Mouse (Mus musculus): Measurements from ENCODE around the gene Kpna4.

Kpna4 gene

GRCm38 (mm10) chr3:69126509-69127345 is at the start of gene Kpna4:
Kpna4 (minus strand) TSS chr3:69127113.
- in situ Hi-C loops (cut with MboI, MseI): no loop called here

GRCm38 (mm10) chr3:69175229-69175628 is 48.3 kb upstream of the Kpna4 start:
- in situ Hi-C loops (cut with MboI, MseI): no loop called here

- in situ Hi-C loops (cut with MboI, MseI): loop anchor here (5.0 kb wide), 1 partner anchor 39 kb away; no protein-coding TSS in a partner anchor
Measured at GRCm38 (mm10) chr3:69171123-69171522, 44.2 kb upstream of the Kpna4 start.

- in situ Hi-C loops (cut with MboI, MseI): loop anchor here (5.0 kb wide), 2 partner anchors 33 to 37 kb away; no protein-coding TSS in a partner anchor
Measured at GRCm38 (mm10) chr3:69169796-69170195, 42.9 kb upstream of the Kpna4 start.

- in situ Hi-C loops (cut with MboI, MseI): loop anchor here (5.0 kb wide), 1 partner anchor 34 kb away; no protein-coding TSS in a partner anchor
Measured at GRCm38 (mm10) chr3:69168724-69169123, 41.8 kb upstream of the Kpna4 start.

GRCm38 (mm10) chr3:69163057-69163456 is 36.1 kb upstream of the Kpna4 start:
- in situ Hi-C loops (cut with MboI, MseI): no loop called here

- in situ Hi-C loops (cut with MboI, MseI): no loop called here
Measured at GRCm38 (mm10) chr3:69160429-69160828, 33.5 kb upstream of the Kpna4 start.

GRCm38 (mm10) chr3:69159501-69159900 is 32.6 kb upstream of the Kpna4 start:
- in situ Hi-C loops (cut with MboI, MseI): no loop called here

- in situ Hi-C loops (cut with MboI, MseI): no loop called here
Measured at GRCm38 (mm10) chr3:69157886-69158285, 31.0 kb upstream of the Kpna4 start.

- in situ Hi-C loops (cut with MboI, MseI): no loop called here
Measured at GRCm38 (mm10) chr3:69156484-69156883, 29.6 kb upstream of the Kpna4 start.

- in situ Hi-C loops (cut with MboI, MseI): no loop called here
Measured at GRCm38 (mm10) chr3:69154691-69155090, 27.8 kb upstream of the Kpna4 start.

- in situ Hi-C loops (cut with MboI, MseI): no loop called here
Measured at GRCm38 (mm10) chr3:69150921-69151320, 24.0 kb upstream of the Kpna4 start.

GRCm38 (mm10) chr3:69142372-69142994 is 15.6 kb upstream of the Kpna4 start:
- in situ Hi-C loops (cut with MboI, MseI): no loop called here

- in situ Hi-C loops (cut with MboI, MseI): no loop called here
Measured at GRCm38 (mm10) chr3:69140851-69141250, 13.9 kb upstream of the Kpna4 start.

GRCm38 (mm10) chr3:69136059-69136458 is 9.1 kb upstream of the Kpna4 start:
- in situ Hi-C loops (cut with MboI, MseI): no loop called here

- in situ Hi-C loops (cut with MboI, MseI): loop anchor here (5.0 kb wide), 2 partner anchors 41 to 76 kb away; no protein-coding TSS in a partner anchor
Measured at GRCm38 (mm10) chr3:69130973-69131372, 4.1 kb upstream of the Kpna4 start.

- in situ Hi-C loops (cut with MboI, MseI): no loop called here
Measured at GRCm38 (mm10) chr3:69127693-69128092, 780 bp upstream of the Kpna4 start.

- in situ Hi-C loops (cut with MboI, MseI): no loop called here
Measured at GRCm38 (mm10) chr3:69127346-69127678, 399 bp upstream of the Kpna4 start.

- in situ Hi-C loops (cut with MboI, MseI): no loop called here
Measured at GRCm38 (mm10) chr3:69125891-69126508, 913 bp downstream of the Kpna4 start.

- in situ Hi-C loops (cut with MboI, MseI): no loop called here
Measured at GRCm38 (mm10) chr3:69125461-69125860, 1.5 kb downstream of the Kpna4 start.

GRCm38 (mm10) chr3:69118827-69119226 is 8.1 kb downstream of the Kpna4 start:
- in situ Hi-C loops (cut with MboI, MseI): no loop called here

- in situ Hi-C loops (cut with MboI, MseI): no loop called here
Measured at GRCm38 (mm10) chr3:69114760-69115159, 12.2 kb downstream of the Kpna4 start.
